Mouse (Mus musculus) hindbrain, embryonic 12.5 days (tissue): ENCODE measurements around the gene Naip2. TPM values are rescaled to one million over a fixed set of nuclear protein-coding genes. Genes with fewer than 3 reads are reported as not detected.
"Not testable (repeated sequence)": the region's sequence is repeated elsewhere in the genome, so short reads cannot be mapped to it uniquely, and the experiment has no call there.

ENCODE experiments used
- ATAC-seq: fragments of 200-750 bp; cut with Nextera tagmentation; 2 replicates; pipeline ENCODE4 v1.8.0; 2017; ENCODE audit warnings: moderate TSS enrichment; ENCODE audit not compliant: low FRiP score
- H3K27ac ChIP-seq: fragments of 300-500 bp; sonication (generic); 2 replicates; pipeline ENCODE4 v1.5.1; 2016; ENCODE audit warnings: mild to moderate bottlenecking
- H3K27me3 ChIP-seq: fragments of 300-500 bp; sonication (generic); 2 replicates; pipeline ENCODE4 v1.6.1; 2016; ENCODE audit warnings: mild to moderate bottlenecking
- H3K36me3 ChIP-seq: fragments of 300-500 bp; sonication (generic); 2 replicates; pipeline ENCODE4 v1.6.1; 2016; ENCODE audit warnings: mild to moderate bottlenecking
- H3K4me1 ChIP-seq: fragments of 300-500 bp; sonication (generic); 2 replicates; pipeline ENCODE4 v1.6.1; 2016
- H3K4me2 ChIP-seq: fragments of 300-500 bp; sonication (generic); replicated peaks from 2 replicates; pipeline ENCODE4 v1.6.1; 2016; ENCODE audit warnings: mild to moderate bottlenecking
- H3K4me3 ChIP-seq: fragments of 300-500 bp; sonication (generic); 2 replicates; pipeline ENCODE4 v1.5.1; 2016; ENCODE audit warnings: mild to moderate bottlenecking
- H3K9ac ChIP-seq: fragments of 300-500 bp; sonication (generic); 2 replicates; pipeline ENCODE4 v1.6.1; 2016; ENCODE audit warnings: mild to moderate bottlenecking, moderate library complexity
- H3K9me3 ChIP-seq: fragments of 300-500 bp; sonication (generic); replicated peaks from 2 replicates; pipeline ENCODE4 v1.6.1; 2016; ENCODE audit warnings: mild to moderate bottlenecking
- WGBS: fragments of 180-500 bp; shearing (Covaris S2); methylation state at CpG from one replicate; pipeline ENCODE4 v1.1.7; 2016; 5-methylcytosine and 5-hydroxymethylcytosine counted together
- polyA plus RNA-seq: library from polyadenylated mRNA; unstranded; fragments of >200 nt; fragmentation: Nextera tagmentation; extraction: Ambion mirVana; gene quantifications from 2 replicates; pipeline ENCODE4 v1.2.1, GENCODE M21; 2016

Gene Naip2
- polyA plus RNA-seq, 1 experiment from 2014 or later: 0.34 TPM

GRCm38 (mm10) chr13:100161171-100161870 lies 40.6 kb downstream of the Naip2 start:
- H3K9ac ChIP-seq, H3K4me3 ChIP-seq, ATAC-seq, H3K9me3 ChIP-seq, H3K27me3 ChIP-seq, H3K4me2 ChIP-seq, H3K36me3 ChIP-seq, H3K4me1 ChIP-seq, H3K27ac ChIP-seq: not testable (repeated sequence)
- WGBS: 90% methylated on average over 11 of the region's 11 CpGs

GRCm38 (mm10) chr13:100156624-100157023 lies 45.3 kb downstream of the Naip2 start:
- Histone ChIP-seq H3K36me3 (no peaks in the 10 kb centered on the region), H3K27me3 (no peaks in the 10 kb centered on the region), H3K4me2 (no peak overlapping the region), H3K9me3 (no peaks in the 10 kb centered on the region), H3K9ac (no peak overlapping the region), H3K4me3 (no peak overlapping the region), H3K4me1 (no peaks in the 10 kb centered on the region), H3K27ac (no peak overlapping the region)
- no peak for ATAC-seq
- 93% methylated on average over 3 of the region's 3 CpGs for WGBS

DNA sequence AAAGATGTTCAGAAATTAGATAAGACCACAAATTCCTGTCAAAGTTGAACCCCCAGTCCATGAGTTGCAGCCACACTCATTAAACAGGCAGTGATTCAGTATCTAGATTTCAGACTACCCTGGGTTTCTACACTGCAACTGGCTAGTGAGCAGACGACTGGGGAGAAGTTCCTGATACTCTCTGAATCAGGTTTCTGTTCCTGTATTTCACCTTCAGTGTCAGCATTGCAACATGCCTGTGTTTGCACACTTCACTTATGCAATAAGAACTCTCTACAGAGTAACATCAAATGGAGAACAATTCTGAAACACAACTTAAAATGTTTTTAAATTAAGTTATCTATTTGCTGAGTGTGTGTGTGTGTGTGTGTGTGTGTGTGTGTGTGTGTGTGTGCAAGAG lies 49.2 kb downstream of the Naip2 start:
- H3K36me3 ChIP-seq: no peaks in the 10 kb centered on the region
- ATAC-seq: no peak
- no peak overlapping the region for H3K4me3 ChIP-seq
- H3K9me3 ChIP-seq: no peaks in the 10 kb centered on the region
- no peaks in the 10 kb centered on the region for H3K27me3 ChIP-seq
- H3K4me2 ChIP-seq: no peak overlapping the region
- no peak overlapping the region for H3K9ac ChIP-seq
- no peaks in the 10 kb centered on the region for H3K4me1 ChIP-seq
- 69% methylated on average over 1 of the region's 1 CpGs for whole genome bisulfite sequencing
- no peak overlapping the region for H3K27ac ChIP-seq

DNA sequence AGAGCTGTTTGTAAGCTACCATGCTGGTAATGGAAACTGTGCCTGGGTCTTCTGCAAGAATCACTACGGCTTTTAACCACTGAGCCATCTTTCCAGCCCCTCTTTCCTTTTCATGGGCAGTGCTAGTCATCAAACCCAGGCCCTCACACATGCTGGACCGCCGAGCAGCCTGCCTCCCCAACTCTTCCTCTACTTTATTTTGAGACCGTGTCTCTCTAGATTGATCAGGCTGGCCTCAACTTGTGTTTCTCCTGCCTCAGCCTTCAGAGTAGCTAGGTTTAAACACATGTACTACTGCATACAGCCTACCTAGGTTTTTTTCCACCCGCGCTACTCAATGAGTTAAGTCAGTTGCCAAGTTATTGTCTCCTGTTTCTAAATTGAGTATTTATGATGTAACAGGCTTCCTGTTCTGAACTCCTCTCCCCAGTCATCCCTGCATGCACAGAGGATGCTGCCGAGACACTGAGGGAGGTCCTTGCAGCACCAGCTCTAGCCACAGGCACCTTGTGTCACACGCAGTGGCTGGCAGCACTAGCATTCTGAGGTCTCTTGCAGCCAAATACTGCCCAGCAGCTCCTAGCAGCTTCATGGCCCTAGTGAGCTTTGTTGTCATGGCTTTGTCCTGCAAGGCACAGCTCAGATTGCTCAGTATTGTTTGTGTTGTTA lies 60.1 kb downstream of the Naip2 start:
- H3K9me3 ChIP-seq: no peaks in the 10 kb centered on the region
- no peak overlapping the region for H3K4me2 ChIP-seq
- ATAC-seq: no peak
- no peak overlapping the region for H3K9ac ChIP-seq
- H3K27ac ChIP-seq: no peak overlapping the region
- no peaks in the 10 kb centered on the region for H3K27me3 ChIP-seq
- H3K36me3 ChIP-seq: peaks cover 22% of the 10 kb centered on the region
- no peaks in the 10 kb centered on the region for H3K4me1 ChIP-seq
- no peak overlapping the region for H3K4me3 ChIP-seq
- 89% methylated on average over 8 of the region's 8 CpGs for WGBS

- Histone ChIP-seq H3K4me3 (peak overlapping the region; percentile 97), H3K9ac (peak overlapping the region; percentile 83), H3K4me2 (peak overlapping the region; percentile 96), H3K9me3 (no peaks in the 10 kb centered on the region), H3K27me3 (no peaks in the 10 kb centered on the region), H3K4me1 (peaks cover 13% of the 10 kb centered on the region), H3K36me3 (peaks cover 31% of the 10 kb centered on the region), H3K27ac (no peak overlapping the region)
- peak; percentile 47; the same call in 1 of the 2 replicates for ATAC-seq
- WGBS: 4% methylated on average over 10 of the region's 10 CpGs
Measured at GRCm38 (mm10) chr13:100125258-100125643, 76.6 kb downstream of the Naip2 start.

DNA sequence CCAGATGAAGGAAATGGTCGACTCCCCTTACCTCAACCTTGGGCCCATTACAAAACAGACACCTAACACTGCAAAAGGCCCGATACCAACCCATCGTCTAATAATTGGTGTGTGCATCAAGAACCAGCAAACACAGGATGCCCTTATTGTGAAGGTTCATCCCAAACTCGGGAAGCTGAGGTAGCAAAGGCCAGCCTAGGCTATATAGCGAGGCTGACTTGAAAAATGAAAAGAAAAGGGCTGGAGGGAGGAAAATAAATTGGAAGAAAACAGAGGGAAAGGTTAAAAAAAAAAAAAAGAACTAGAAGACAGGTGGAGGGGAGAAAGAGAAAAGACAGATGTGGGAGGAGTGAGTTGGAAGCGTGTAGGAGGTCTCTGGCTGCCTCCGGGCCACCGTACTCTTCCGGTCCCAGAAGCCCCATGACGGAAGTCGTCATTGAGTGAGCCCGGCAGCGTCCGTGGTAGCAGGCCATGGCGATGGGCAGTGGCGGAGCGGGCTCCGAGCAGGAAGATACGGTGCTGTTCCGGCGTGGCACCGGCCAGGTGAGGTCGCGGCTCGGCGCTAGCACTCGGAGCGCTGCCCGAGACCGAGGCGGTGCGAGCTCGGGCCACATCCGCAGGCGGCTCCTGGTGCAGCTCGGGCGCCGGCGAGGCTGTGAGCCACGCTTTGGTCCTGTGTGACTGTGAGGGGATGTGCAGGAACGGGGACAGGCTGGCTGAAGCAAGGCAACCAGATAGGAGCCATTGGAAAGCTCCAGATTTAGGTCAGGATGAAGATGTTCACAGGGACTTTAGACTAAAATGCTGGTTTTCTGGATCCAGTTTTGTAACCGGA lies 77.3 kb downstream of the Naip2 start, which contains the start of gene Smn1:
TSS of gene Smn1 (plus strand) at position 430 of the 835 bp plus-strand sequence.
- peak; percentile 97 for ATAC-seq
- H3K4me3 ChIP-seq: peak within 1 kb of the TSS; percentile 97
- H3K9ac ChIP-seq: peak within 1 kb of the TSS; percentile 83
- H3K27me3 ChIP-seq: no peaks in the 10 kb centered on the region
- H3K27ac ChIP-seq: 0 out of 2 replicates have a peak within 1 kb of the TSS, but pooled peaks have one; percentile 44
- H3K9me3 ChIP-seq: no peaks in the 10 kb centered on the region
- H3K4me1 ChIP-seq: peaks cover 13% of the 10 kb centered on the region
- peak within 1 kb of the TSS; percentile 96 for H3K4me2 ChIP-seq
- peaks cover 28% of the 10 kb centered on the region for H3K36me3 ChIP-seq
- WGBS: 5% methylated on average over 42 of the region's 42 CpGs

DNA sequence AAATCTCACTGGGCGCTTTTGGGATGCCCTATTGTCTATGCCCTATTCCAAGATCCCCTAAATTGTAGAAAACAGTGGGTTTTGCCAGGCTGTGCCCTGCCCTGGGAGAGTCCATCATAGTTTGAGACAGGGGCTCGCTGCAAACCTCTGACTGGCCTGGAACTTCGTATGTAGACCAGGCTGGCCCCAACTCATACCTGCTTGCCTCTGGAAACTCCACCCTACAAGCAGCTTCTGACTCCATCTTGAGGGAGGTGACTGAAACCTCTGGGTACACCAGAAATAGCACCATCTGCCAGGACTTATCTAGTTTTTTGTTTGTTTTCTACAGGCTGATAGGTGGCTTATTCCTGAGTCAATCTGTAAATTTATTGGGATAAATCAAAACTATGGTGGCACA lies 77.9 kb downstream of the Naip2 start:
- Histone ChIP-seq H3K4me3 (peak overlapping the region; percentile 97), H3K9ac (no peak overlapping the region), H3K9me3 (no peaks in the 10 kb centered on the region), H3K27me3 (no peaks in the 10 kb centered on the region), H3K4me1 (peaks cover 13% of the 10 kb centered on the region), H3K4me2 (peak overlapping the region; percentile 96), H3K36me3 (peaks cover 22% of the 10 kb centered on the region), H3K27ac (no peak overlapping the region)
- peak; percentile 36; the same call in 1 of the 2 replicates for ATAC-seq
- WGBS: 83% methylated on average over 3 of the region's 3 CpGs

GRCm38 (mm10) chr13:100112218-100112972 lies 89.5 kb downstream of the Naip2 start:
- Histone ChIP-seq H3K4me2 (no peak overlapping the region), H3K9ac (no peak overlapping the region), H3K36me3 (peaks cover 34% of the 10 kb centered on the region), H3K4me3 (no peak overlapping the region), H3K27me3 (no peaks in the 10 kb centered on the region), H3K4me1 (peaks cover 14% of the 10 kb centered on the region), H3K9me3 (no peaks in the 10 kb centered on the region), H3K27ac (no peak overlapping the region)
- no peak for ATAC-seq
- WGBS: 45% methylated on average over 5 of the region's 5 CpGs

DNA sequence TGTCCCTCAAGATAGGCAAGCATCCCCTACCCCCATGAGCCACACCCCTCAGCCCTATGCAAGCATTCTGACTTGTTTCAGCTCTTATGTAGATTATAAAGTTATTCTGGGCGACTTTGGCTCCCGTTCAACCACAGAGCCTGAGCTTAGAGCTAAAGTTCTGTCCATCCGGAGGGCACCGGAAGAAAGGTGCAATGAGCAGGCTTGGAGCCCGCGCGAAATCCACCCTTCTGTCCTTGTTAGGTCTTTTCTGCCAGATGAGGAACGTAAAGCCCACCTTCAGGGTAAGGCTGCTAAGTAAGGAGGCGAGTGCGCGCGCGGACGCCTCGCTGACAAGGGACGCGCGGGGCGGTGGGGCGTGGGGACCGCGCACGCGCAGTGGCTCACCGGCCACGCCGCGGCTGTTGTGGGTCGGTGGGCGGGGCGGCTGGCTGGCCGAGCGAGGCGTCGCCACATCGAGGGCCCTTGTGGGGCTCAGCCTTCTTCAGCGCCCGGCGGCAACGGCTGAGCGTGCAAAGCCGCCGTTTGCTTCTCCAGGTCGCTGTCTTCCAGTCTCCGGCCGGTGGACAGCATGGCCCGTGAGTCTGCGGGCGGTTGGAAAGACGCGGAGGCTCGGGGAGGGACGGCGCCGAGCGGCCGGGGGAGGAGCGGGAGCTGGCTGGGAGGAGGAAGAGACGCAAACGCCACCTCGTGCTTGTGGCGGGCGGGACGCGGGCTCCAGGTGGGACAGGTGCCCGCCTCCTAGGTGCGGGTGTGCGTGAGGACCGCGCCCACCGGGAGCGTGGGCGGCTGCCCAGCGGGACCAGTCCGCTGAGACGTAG lies 94.0 kb downstream of the Naip2 start, which contains the start of gene Serf1:
TSS of gene Serf1 (plus strand) at position 361 of the 821 bp plus-strand sequence.
- peak; percentile 82 for ATAC-seq
- no peaks in the 10 kb centered on the region for H3K9me3 ChIP-seq
- no peaks in the 10 kb centered on the region; the same call in none of the 2 replicates for H3K27me3 ChIP-seq
- H3K27ac ChIP-seq: peak within 1 kb of the TSS; percentile 83
- H3K36me3 ChIP-seq: peaks cover 10% of the 10 kb centered on the region; the same call in 1 of the 2 replicates
- peak within 1 kb of the TSS; percentile 80 for H3K4me2 ChIP-seq
- peak within 1 kb of the TSS; percentile 78 for H3K4me3 ChIP-seq
- 1% methylated on average over 75 of the region's 76 CpGs for WGBS
- H3K4me1 ChIP-seq: peaks cover 21% of the 10 kb centered on the region
- peak within 1 kb of the TSS; percentile 83 for H3K9ac ChIP-seq

DNA sequence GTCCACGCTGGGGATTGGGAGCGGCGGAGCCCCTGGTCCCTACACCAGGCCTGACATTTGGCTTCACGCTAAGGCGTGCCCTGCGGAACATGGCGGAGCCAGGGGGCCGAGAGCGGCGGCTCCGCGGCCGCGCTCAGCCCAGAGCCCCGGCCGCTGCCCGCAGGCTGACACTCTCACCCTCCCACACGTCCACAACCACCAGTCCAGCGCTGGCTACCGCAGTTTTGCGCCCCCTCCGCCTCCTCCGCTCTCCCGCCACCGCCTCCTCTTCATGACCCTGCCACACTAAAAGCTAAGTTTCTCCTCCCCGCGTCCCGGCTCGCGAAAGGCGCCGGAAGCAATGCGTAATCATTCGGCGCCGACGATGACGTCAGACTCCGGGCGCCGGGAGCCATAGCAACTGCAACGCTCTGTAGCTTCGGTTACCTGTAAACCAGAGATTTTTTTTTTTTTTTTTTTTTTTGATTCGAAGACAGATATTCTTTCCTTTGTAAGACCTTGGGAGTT lies 98.1 kb downstream of the Naip2 start, which contains the start of gene Bdp1:
TSS of gene Bdp1 (minus strand) at position 323 of the 507 bp plus-strand sequence.
- Histone ChIP-seq H3K4me2 (peak within 1 kb of the TSS; percentile 62), H3K4me3 (peak within 1 kb of the TSS; percentile 91), H3K4me1 (peaks cover 23% of the 10 kb centered on the region), H3K9me3 (no peaks in the 10 kb centered on the region), H3K27ac (peak within 1 kb of the TSS; percentile 82), H3K27me3 (no peaks in the 10 kb centered on the region; the same call in none of the 2 replicates), H3K36me3 (peaks cover 2% of the 10 kb centered on the region), H3K9ac (peak within 1 kb of the TSS; percentile 91)
- WGBS: under 1% methylated on average over 44 of the region's 44 CpGs
- ATAC-seq: peak; percentile 79
